Mouse (Mus musculus) urinary bladder, postnatal 4 days (tissue): ENCODE measurements at regions not wholly inside any gene's neighbourhood (a gene's known extent, or its start where the extent isn't known, plus 50 kb on each side); places are given as distances from the start of the nearest gene placed in this dataset.

Experiments used
- DNase-seq, 2 experiments: peaks; one replicate each; pipeline ENCODE4 v3.0.0; 2021 to 2022; ENCODE audit warnings: low spot score in 2 of 2

DNA sequence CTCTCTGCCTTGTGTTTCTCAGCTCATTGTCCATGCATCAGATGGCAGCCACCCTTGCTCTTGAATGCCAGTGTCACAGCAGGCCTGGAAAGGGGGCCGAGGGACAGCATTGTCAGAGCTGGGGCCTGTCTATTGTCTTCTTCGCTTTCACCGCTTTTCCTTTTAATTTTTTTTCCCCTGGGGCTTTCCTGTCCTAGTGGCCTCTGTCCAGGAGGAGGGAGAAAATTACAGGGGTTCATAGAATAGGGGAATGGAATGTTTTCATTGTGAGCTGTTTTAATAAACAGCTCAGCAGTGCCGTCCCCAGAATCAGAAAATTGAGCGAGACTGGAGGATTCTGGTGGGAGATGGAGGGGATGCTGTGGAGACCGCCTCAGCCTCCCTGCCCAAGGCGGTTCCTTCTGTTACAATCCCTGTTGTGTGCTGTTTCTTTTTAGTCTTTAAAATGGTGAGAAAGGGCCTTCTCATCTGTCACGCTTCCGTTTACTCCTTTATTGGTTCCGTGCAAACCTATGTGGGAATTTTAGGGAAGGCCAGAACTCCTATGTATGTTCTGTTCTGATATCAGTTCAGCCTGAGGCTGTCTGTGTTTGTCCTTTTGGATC, 217.2 kb upstream of the Ubash3b start:
- DNase-seq, result no peak

DNA sequence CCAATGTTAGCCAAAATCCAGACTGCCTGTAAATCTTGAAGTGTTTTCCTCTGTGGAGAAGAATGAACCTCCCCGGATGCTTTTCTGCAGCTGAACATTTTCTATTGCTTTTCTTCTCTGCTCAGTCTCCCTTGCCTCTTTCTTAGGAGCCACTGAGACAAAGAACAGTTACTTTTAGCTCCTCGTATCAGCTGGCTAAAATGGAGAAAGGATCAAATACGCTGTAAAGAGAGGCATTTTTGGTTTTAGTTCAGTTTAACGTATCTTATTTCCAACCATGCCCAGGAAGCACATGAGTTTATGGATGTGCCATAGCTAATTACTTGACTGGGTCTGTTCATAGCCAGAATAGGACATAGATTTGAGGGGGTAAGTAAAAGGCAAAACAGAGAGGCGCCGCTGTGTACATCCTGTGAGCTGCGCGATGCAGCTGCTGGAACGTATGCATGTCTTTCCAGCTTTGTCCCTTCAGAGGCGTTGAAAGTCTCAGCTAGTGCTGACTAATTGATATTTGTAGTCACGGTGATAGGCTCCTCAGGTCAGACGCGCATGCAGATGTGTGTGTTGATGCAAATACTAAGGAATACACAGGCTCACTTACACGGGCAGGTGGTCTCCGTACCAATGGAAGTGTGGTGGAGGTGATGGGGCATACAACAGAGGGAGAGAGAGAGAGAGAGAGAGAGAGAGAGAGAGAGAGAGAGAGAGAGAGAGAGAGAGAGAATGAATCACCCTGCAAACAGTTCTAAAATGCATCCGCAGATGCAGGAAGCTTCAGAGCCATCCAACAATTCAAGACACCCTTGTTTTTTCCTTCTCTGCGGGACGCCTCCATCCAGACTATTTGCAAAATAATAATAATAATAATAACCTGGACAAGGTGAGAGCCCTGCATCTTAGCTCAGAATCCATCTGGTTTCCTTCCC, 216.5 kb upstream of the Ubash3b start:
- DNase-seq, result no peak

- no peak for DNase-seq
Measured at GRCm38 (mm10) chr9:41376948-41377700, 215.6 kb upstream of the Ubash3b start.

GRCm38 (mm10) chr9:41375984-41376651, 214.6 kb upstream of the Ubash3b start:
- DNase-seq, result no peak

DNA sequence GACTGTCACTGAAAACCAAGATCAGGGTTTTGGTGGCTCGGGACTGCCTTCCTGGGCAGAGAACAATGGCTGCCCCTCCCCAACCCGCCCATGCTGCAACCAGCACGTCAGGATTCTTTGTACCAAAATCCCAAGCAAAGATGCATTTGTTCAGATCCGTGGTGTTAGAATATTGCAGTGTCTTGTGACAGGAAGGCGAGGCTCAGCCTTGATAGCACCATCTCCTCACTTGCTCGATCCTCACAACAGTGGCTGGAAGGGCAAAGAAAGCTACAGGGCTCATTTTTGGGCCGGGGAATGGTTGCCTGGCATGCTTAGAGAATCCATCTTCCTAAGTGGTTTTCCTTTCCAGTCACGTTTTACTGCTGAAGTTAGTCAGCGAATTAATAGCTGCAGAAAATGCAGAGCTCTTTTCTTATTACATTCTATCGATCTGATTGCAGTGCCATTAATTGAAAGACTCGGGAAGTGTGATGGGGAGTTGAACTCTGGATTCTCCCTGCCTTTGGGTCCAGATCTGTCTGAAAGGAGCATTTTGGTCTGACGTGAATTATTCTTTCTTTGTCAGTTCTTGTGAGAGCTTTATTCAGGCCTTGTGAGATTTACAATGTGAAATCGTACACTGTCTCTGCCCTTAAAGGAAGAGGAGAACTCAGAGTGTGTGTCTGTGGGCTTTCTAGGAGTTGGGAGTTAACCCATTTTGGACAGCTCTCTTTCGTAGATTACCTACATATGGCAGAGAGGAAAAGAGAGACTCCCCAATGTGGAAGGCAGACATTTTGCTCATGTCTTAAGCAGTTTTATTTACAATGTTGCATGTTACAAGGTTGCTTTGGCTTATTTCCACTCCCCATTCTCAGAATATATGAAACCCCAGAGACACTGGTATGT, 213.3 kb upstream of the Ubash3b start:
- no peak for DNase-seq

DNA sequence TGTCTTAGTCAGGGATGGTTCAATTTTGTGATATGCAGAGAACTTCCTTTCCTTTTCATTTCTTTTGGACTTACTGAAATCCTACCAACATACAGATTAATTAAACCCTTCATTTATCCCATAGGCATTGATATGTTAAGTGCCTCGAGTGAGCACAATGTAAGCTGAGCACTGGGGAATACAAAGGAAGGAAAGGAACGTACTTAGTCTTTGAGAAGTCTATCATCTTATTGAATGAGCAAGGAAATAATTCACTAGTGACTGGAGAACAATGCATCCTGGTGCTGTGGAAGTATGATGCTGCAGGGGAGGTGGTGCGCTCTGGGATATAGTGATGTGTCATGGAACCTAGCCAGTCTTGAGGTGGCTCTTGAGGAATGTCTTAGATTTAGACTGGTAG, 204.9 kb upstream of the Ubash3b start:
- DNase-seq, result no peak

- no peak for DNase-seq
Measured at GRCm38 (mm10) chr9:41365251-41365650, 203.8 kb upstream of the Ubash3b start.

GRCm38 (mm10) chr9:41364442-41365250, 203.1 kb upstream of the Ubash3b start:
- no peak for DNase-seq

GRCm38 (mm10) chr9:41360356-41360755, 198.9 kb upstream of the Ubash3b start:
- DNase-seq, result no peak

- no peak for DNase-seq
Measured at GRCm38 (mm10) chr9:41359286-41359685, 197.8 kb upstream of the Ubash3b start.

- no peak for DNase-seq
Measured at GRCm38 (mm10) chr9:41345338-41345737, 183.8 kb upstream of the Ubash3b start.

DNA sequence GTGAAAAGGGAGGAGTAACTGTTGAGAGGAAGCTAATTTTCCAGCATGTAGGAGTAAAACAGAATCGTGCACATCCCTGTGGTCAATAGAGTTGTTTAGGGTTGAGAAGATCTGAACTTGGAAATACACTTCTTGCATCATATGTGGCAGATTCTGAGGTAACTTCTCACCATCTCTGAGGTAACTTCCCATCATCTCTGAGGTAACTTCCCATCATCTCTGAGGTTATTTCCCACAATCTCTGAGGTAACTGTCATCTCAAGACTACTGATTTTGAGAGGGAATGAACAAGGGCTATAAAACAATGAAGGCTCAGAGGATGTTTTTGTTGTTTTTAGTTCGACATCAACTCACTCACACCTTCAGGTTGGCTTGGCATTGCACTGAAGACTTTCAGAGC, 175.9 kb upstream of the Ubash3b start:
- DNase-seq, result no peak

- no peak for DNase-seq
Measured at GRCm38 (mm10) chr9:41336801-41337200, 175.3 kb upstream of the Ubash3b start.

DNA sequence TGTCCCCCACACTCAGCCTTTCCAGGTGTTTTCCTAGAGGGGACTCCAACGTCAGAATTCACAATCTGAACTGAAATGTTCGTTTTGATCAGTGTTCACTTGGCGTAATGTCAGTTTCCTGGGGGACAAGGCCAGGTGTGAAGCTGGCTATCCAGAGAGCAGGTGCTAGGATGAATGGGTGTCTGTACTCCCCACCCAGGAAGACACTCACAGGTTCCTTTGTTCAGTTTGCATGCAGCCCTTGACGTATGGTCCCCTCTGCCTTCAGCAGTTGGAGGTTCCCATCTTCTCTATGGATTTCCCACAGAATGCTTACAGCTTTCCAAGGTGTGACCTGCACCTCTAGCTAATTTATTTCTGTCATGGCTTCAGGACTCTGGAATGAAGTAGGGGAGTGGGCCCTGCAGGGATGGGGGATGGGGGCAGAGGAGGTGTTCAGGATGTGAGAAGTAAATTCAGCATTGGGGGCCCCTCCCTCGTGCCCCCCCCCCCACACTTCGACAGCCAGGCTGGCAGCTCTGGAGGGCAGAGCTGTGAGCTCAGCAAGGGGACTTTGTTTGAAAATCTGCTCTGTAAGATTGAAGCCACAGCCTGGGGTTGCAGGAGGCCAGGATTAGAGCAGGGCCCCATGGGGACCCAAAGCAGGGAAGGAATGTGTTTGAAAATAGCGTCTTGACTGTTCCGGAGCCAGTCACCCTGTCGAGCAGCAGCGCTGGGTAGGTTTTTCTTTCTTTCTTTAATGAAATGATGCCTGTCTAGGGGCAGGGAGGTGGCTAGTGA, 173.2 kb upstream of the Ubash3b start:
- DNase-seq, result no peak

GRCm38 (mm10) chr9:41333526-41333925, 172.0 kb upstream of the Ubash3b start:
- no peak for DNase-seq

DNA sequence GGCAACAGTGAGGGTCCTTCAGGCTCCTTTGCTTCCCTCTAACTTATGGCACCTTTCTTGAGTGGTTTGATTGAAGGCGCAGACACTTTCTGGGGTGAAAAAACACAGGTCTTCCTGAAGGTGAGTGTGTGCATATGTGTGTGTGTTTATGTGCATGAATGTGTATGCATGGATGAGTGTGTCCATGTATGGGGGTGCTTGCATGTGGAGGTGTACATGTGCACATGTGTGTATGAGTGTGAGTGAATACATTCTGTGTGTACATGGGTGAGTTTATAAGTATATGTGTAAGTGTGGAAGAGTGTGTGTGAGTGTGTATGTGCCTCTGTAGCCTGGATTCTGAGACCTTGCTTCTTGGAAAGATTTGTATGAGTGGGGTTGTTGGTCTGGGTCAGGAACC, 167.5 kb upstream of the Ubash3b start:
- no peak for DNase-seq

DNA sequence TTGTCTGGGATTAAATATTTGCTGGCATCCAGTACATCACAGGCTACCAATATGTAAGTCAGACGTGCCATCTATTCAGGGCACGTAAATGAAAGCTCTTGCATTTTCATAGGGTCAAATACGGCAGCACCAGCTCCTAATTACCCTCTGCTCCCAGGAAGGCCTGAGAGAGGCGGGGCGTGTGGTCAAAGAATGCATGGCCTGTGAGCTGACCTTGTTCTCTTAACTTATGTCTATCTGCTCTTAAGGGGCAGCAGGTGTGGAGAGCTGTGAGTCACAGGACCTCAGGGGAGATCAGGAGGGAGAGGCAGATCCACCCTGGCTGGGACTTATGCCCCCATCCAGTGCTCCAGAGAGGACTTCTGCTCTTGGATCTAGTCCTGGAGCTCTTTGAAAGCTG, 167.0 kb upstream of the Ubash3b start:
- DNase-seq, result no peak

- no peak for DNase-seq
Measured at GRCm38 (mm10) chr9:41328056-41328455, 166.6 kb upstream of the Ubash3b start.

- DNase-seq, result no peak
Measured at GRCm38 (mm10) chr9:41327561-41327960, 166.1 kb upstream of the Ubash3b start.
